Mouse (Mus musculus) spleen, postnatal 14 days (tissue): ENCODE measurements at regions not wholly inside any gene's neighbourhood (a gene's known extent, or its start where the extent isn't known, plus 50 kb on each side); places are given as distances from the start of the nearest gene placed in this dataset.
"Not testable (repeated sequence)": the region's sequence is repeated elsewhere in the genome, so short reads cannot be mapped to it uniquely, and the experiment has no call there.

Source experiments
- DNase-seq, 2 experiments: peaks; one replicate each; pipeline ENCODE4 v3.0.0; 2021 to 2022; ENCODE audit warnings: low spot score in 2 of 2

DNA sequence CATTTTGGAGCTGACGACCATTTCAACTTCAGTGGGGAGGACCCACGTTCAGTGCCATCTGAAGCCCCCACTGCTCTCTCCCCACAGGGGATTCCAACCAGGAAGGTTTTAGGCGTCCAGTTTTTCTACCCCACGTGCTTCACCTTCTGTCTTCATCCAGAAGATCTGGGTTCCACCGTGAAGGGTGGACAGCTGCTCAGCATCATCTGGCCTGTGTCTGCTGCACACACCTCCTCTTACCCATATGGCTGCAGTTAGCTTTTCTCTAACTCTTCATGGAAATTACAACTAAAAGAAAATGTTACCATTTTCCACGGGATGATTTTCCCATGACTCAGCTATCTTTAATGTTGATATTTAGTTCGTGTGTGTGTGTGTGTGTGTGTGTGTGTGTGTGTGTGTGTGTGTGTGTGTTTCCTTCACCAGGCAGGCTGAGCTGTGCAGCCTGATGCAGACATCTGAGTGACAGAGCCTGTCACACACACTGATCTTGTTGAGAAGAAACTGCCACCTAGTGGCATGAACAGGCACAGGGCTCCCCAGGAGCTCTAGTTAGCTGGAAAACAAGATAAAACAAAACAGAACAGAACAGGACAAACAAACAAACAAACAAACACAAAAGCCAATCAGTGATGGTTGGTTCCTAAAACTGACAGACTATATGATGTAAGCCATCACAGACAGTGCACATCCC lies 107.5 kb upstream of the Rasgrp1 start:
- peak in 1 of 2 experiments; percentile 23 for DNase-seq

DNA sequence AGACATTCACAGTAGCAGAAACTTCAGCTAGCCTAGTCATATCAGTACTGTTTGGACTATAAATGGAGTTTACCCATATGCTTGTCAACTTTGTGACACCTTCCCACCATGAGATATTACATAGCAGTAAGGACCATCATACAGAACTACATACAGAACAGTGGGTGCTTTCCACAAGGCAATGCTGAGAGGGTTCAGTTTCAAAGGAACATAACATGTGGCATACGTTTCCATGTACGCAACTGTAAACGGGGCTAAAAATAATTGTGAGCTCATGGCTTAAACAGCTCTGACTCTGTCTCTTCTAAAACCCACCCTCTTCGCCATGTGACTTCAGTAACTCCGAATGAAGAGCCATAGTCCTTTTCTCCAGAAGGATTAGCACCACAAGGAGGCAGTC lies 109.0 kb upstream of the Rasgrp1 start:
- no peak for DNase-seq

DNA sequence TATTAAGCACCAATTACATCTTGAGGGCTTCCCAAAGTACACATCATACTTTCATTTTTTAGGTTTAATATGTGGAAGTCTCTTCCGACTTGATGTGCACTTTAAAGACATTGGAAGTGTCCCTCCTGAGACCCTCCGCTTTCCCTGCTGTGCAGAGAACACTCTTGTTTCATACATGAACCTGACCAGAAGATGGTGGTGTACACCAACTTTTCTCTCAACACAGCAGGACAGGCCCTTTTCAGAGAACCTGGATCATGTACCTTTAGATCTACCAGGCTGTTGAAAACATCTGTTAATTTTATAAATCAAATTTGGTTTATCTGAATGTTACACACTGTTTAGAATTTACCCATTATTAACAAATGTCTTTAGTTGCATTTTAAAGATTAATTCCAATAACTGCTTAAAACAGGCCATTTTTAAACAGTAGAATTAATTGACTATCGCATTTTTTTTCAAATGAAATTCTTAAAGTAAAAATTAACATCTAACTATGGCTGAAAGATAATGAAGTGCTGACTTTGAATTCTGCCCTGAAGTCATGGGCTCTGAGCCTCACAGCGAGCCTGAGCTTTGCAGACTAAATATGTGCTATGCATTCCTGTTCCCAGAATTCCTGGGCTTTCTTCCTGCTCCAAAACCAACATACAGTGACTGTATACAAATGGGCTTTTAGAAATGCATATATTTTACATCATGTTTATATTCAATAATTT lies 112.4 kb upstream of the Rasgrp1 start:
- no peak for DNase-seq

DNA sequence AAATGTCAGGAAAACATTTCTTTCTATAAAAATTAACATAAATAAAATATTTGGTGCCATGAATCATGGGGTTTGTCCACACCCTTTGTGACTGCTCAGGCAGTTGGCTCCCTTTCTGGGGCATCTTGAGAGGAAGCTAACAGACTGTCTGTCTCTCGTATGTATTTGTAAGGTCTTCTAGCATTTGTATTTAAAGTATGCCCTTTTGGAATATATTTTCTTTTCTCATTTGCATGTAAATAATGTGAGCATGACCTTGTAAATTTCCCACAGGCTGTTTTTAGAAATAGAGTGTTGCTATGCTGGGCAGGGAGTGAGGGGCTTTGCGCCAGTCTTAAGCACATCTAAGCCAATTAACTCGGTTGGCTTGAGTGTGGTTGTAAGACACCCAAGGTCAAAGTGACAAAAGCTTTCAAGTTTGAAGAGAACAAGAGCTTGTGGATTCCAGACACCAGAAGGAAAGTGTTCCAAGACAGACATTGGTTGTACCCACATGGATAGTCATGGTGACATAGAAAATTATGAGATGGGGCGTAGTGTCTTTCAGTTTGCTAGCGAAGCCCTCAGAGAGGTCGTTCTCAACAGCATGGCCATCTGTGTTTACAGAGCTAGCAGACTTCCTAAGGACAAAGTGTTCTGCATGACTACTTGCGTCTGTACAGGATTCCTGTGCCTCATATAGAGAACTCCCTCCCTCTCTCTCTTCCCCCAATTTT lies 113.1 kb upstream of the Rasgrp1 start:
- no peak for DNase-seq

DNA sequence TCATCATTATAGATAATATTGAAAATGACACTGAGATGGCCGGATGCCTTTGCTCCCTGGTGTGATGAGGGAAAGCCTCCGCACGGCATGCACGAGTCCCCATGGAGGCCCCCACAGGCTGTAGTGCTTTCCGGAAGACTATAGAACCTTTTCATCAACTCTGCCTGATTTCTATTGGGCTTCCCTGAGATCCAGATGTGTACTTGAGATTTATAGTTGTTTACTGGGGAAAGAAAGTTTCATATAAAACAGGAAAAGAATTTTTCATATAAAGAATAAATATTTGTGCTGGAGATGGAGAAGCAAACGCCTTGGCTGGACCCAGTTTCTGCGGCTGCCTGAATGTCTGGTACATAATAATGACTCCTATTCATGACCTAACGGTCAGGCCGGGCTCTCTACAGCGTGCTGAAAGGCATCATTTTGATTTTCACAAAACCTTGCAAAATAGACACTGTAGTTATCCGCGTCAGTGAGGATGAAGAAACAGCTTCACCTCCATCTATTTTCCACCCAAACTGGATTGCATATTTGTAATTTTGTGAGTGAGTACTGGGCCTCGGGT lies 113.7 kb upstream of the Rasgrp1 start:
- no peak for DNase-seq

DNA sequence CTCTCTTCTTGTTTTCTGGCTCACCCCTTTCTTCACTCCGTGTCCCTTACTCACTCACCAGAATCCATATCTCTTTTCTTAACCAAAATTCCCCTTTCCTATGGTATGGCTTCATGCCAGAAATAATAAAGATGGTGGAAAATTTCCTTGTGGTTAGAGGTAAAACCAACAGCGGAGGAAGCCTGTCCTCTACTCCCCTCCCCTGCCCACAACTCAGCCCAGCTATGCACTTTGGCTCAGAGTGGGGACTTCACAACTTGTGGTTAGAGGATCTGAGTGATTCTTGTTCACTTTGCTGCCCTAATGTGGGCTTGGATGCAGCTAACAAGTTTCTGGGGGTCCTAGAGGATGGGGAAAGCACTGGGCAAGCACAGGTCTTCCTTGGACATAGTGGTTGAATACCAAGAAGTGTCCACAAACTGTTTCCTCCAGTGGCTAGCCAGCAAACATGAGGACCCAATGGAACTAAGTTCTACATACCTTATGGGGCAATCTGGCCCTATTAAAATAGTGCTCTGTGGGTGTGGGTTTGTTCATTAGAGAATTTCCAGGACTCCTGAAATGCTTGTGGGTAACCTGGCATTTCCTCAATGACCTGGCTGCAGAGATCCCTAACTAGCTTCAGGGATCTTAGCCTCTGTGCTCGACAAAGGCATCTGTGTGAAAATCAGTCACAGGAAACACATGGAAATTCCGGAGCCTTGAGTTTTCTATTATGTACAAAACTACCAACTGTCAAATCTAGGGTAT lies 118.9 kb upstream of the Rasgrp1 start:
- no peak for DNase-seq

DNA sequence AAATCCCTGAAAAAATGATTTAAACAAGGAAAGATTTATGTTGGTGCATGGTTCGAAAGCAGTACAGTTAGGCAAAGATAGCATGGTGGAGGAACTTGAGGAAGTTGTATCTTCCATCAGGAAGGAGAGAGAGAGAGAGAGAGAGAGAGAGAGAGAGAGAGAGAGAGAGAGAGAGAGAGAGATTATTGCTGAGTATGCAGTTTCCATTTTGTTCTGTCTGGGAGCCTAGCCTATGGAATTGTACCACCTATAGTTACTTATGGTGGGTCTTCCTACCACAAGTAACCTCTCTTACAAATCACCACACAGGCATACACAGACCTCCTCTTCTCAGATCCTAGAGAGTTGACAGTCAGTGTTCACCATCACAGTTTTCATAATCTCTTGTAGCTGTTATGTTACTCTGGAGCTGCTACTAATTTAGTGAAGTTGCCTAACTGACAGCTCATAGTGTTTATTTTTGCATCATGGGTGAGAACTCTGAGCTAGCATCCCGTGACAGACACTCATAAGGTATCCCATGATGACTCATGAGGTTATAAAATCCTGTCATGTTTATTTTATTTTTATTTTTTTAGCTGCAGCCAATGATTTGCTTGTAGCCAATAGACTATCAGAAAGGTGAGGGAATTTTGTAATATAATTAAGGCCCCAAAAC lies 132.2 kb upstream of the Rasgrp1 start:
- no peak for DNase-seq

DNA sequence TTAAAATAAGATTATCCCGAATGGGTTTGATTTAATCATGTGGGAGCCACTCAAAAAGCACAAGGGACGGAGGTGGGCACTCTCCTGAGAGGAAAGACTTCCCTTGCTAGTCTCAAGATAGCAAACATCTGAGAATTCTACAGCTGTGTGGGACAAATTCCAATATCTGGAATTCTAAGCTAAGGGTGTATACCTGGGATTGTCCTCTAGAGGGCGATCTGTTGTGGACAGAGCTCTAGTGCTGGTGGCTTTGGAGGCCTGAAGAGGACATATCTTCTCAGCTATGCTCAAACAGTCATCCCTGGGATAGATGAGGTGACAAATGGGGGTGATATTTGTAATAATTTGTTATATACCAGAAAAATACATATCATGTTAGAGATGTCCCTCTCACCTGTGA lies 132.8 kb upstream of the Rasgrp1 start:
- DNase-seq: no peak

DNA sequence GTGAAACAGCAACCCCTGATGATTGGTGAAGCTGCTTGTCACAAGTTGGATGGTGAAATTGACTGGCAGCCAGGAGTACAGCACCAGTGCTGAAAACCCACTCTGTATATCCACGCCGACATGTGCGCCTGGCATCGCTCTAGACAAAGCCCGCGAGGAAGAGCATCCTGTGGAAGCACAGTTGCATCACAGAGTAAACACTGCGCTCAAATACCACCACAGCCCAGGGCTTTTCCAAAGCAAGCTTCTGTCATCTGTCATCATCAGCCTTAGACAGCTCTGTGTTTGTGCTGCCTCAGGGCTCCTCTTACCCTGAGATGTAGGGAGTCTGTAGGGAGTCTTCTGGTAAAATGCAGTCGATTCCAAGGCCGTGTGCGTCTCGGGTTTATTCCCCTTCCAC lies 134.7 kb upstream of the Rasgrp1 start:
- DNase-seq: not testable (repeated sequence)

DNA sequence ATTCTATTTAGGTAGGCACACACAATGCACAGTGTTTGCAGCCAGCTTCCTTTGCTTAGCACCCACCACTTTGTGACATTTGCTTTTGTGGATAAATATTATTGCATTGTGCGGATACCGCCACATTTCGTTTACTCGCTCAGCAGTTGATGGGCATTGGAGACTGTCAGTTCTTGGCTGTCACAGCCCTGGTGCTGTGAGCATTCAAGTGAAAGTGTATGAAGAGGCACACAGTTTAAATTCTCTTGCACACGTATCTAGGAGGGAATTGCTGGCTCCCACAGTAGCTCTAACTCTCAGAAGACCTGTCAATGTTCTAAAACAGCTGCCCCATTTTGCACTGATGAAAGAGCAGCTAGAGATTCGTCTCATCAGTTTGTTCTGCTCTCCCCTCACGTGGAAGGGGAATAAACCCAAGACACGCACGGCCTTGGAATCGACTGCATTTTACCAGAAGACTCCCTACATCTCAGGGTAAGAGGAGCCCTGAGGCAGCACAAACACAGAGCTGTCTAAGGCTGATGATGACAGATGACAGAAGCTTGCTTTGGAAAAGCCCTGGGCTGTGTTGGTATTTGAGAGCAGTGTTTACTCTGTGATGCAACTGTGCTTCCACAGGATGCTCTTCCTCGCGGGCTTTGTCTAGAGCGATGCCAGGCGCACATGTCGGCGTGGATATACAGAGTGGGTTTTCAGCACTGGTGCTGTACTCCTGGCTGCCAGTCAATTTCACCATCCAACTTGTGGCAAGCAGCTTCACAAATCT lies 136.6 kb upstream of the Rasgrp1 start:
- not testable (repeated sequence) for DNase-seq

DNA sequence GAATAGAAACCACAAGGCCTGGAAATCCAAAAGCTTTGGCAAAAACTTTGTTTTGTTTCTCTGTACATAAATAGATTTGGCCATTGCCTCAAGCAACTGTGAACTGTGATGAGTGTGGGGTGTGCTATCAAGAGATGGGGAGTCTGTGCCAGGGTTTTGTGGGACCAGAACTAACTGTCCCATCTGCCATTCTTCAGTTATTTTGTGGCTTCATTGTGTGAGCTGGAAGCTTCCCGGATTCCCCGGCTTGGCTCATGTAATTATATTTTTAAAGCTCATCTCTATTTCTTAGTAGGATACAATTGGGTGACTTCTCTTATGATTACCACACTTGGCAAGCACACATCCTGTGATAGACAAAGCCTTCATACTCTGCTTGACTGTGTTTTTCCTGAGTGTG lies 143.6 kb upstream of the Rasgrp1 start:
- DNase-seq: no peak

DNA sequence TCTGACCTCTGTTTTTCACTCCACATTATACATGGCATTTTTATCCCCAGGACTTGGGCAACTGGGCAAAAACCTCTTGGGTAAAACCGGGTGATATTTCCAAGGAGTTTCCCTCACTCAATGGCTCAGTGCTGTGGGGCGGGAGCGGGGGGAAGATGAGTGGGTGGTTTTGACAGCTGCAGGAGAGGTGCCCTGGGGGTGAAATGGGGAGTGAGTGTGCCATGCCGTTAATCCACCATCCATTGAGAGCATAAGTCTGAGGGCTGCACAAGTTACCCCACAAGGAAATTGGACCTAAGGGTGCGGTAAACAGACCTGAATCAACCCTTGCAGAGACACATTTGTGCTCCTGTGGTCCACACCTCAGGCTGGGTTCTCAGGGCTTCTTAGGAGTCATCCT lies 155.8 kb upstream of the Rasgrp1 start:
- DNase-seq: no peak

DNA sequence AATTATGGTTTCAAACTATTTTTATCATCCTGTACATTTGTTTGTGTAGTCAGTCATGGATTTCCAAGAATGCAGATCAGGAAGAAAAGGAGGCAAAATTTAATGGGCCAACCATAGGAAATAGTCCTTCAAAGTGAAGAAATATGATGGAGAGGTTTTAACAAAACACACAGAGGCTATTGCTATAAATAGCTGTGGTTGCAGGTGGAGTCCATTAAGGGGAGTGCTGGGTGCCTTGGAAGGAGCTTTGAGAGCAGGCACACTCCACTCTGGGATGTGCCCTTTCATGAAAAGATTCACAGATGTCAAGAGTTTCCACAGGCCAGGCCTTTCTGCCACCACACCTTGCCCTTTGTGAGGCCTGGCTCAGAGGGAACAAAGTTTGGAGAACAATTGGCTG lies 159.8 kb upstream of the Rasgrp1 start:
- no peak for DNase-seq

DNA sequence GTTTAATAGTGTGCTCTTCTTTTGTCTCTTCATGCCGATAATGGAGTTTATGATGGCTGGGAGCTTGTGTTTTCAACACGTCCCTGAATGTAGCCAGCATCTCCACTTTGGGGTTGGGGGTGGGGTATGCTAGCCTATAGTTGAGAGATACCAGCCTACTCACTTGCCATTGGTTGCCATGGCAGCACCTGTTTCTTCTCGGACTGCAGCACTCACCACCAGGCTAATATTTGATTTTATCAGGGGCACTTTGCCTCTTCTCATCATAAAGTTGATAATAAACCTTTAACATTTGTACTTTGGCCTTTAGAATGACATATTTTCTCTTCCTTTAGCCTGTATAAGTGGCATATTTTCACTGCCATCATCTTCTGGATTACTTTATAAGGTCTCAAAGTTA lies 168.9 kb upstream of the Rasgrp1 start:
- no peak for DNase-seq

DNA sequence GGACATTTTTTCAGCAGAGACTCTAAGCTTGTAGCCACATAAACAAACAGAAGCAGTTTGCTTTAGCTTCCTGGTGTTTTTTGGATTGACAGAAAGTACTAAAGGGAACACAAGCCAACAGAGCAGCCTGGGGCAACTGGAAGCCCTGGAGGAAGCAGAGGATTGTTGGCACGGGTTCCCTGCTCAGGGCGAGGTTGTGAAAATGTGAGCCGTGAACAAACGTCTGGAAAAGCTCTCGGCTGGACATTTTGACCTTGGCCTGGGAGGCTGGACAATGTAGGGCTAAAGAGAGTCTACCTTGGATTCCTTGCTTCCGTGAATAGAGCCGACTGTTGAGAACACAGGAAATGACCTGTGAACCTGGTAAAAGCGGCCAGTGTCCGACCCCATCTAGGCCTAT lies 169.8 kb upstream of the Rasgrp1 start:
- no peak for DNase-seq

DNA sequence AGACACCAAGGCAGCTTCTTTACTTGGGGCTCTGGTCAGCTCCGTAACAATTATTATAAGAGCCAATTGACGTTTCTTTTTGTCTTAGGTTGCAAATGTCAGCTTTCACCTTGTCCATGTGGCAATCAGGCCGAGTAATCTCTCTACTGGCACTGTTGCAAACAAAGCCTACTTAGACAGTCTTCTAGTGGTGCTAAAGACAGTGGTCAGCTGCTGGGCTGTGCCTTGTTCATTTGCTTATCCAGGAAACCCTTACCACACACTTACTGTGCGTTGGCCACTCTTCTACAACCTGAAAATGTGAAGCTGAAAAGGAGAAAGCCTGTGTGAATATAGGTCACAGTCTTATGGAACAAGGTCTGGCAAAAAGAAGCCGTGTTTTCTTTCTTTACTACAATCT lies 181.6 kb upstream of the Rasgrp1 start:
- no peak for DNase-seq

DNA sequence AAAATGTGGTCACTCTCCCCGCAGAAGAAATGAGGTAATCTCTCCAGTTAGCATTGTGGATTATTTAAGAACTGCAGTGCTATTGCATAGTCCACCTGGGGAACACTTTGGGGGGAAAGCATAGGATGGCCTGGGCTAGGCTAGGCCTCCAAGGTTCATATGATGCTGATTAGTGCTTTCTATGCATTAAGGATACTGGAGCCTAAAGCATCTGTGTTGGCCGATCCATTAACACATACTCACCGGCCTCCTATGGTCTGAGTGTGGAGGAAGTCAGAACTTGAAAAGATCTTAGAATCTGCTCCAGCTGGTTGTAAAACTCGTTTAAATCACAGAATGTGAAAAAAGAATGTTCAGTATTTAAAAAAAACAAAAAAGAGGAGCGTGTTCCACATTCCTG lies 196.1 kb upstream of the Rasgrp1 start:
- DNase-seq: no peak

DNA sequence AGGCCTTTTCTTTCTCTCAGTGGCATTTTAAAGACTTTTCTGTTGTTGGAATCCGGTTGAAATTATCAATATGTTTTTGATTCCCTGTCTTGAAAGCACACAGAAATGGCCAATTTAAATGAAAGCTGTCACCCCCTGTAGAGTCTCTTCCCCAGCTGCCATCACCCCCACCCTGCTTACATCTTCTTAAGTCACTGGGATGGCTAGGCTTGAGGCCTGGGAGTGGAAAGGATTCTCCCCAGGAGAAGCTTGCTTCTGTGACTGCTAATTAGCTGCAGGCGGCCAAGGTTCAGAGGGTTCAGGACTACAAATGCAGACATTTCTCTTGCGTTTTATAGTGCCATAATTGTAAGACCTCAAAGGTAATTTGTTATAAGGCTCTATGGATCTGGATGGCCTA lies 196.5 kb upstream of the Rasgrp1 start:
- DNase-seq: no peak

DNA sequence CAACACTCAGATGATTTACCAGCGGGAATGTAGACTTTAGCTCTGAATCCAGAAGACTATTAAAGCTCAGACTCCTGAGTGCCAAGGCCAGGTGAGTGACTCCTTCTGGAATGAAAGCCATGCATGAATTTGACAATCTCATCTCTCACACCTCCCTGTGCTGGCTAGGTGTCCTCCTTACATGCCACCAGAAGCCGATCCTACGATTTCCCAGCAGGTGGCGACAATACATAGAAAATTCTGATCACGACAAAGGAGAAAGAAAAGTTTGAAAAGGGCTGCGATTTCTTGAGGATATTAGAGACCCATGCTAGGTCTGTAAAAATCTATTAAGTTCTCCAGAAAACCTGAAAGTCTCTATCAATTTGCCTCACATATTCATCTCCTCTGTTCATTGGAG lies 198.7 kb upstream of the Rasgrp1 start:
- peak in 1 of 2 experiments; percentile 13 for DNase-seq

DNA sequence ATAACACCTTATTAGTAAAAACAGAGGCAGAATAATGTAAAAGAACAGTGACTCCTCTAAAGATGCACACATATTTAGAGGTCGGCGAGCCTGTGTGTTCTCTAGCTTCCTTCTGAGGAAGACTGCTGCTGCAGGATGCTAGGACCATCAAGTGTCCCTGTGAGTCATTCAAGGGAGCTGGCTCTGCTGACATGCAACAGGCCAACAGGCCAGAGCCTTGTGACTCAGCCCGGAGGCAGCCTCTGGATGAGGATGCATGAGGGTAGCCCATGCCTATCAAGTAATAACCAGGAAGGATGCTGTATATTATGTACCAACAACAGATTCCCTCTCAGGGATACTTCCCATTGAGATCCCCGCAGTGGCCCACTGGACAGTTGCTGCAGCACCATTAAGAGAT lies 199.5 kb upstream of the Rasgrp1 start:
- DNase-seq: no peak
